Mouse (Mus musculus): ENCODE measurements at regions not wholly inside any gene's neighbourhood (a gene's known extent, or its start where the extent isn't known, plus 50 kb on each side); places are given as distances from the start of the nearest gene placed in this dataset.
A peak's percentile ranks its signal among the peaks of the same experiment; 100 is the strongest.

DNA sequence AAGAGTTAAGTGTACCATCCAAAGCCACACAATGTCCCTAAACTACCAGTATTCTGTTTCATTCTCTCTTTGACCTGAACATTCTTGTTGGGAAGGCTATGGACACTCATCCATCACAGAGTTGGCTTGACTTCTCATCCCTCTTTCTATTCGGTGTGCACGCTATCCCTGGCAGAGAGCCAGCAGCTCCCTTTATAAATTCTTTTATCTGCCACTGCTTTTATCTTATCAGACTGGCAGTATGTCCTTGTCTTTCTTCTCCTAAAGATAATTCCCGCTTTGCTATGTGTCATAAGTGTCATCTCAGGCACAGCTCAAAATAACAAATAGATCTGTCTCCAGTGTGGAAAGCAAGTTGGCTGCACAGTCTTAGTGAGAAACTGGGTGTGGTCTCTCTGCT lies 106.6 kb upstream of the Lipc start:
- WGBS, result 20% methylated on average over 3 of the region's 3 CpGs
- Histone ChIP-seq H3K9me3 (ENCODE audit: low read depth, low read length) (no peaks in the 10 kb centered on the region), H3K4me3 (ENCODE audit: low read depth, low read length) (no peak overlapping the region), H3K9ac (no peak overlapping the region), H3K27ac (ENCODE audit: low read depth) (no peak overlapping the region), H3K4me1 (ENCODE audit: insufficient read depth) (no peaks in the 10 kb centered on the region), H3K27me3 (ENCODE audit: insufficient read depth, low read length) (no peaks in the 10 kb centered on the region), H3K36me3 (ENCODE audit: insufficient read depth) (no peaks in the 10 kb centered on the region), H3K4me2 (no peak overlapping the region)
- DNase-seq (peak; percentile 32), ATAC-seq (ENCODE audit: insufficient read depth) (no peak)
- no peak for TF ChIP-seq CTCF (IDR thresholded peaks at IDR 0.05; ENCODE audit: low read depth)

- H3K9ac ChIP-seq, result no peak overlapping the region
- H3K4me2 ChIP-seq, result no peak overlapping the region
- DNase-seq (no peak), ATAC-seq (ENCODE audit: insufficient read depth) (no peak)
- H3K4me3 ChIP-seq (ENCODE audit: low read depth, low read length), result no peak overlapping the region
- no peaks in the 10 kb centered on the region for H3K36me3 ChIP-seq (ENCODE audit: insufficient read depth)
- no peaks in the 10 kb centered on the region for H3K9me3 ChIP-seq (ENCODE audit: low read depth, low read length)
- no peak overlapping the region for H3K27ac ChIP-seq (ENCODE audit: low read depth)
- H3K27me3 ChIP-seq (ENCODE audit: insufficient read depth, low read length), result no peaks in the 10 kb centered on the region
- no peaks in the 10 kb centered on the region for H3K4me1 ChIP-seq (ENCODE audit: insufficient read depth)
- 67% methylated on average over 3 of the region's 3 CpGs for WGBS
- no peak for TF ChIP-seq CTCF (IDR thresholded peaks at IDR 0.05; ENCODE audit: low read depth)
Measured at GRCm38 (mm10) chr9:71056836-71057235, 104.8 kb upstream of the Lipc start.

DNA sequence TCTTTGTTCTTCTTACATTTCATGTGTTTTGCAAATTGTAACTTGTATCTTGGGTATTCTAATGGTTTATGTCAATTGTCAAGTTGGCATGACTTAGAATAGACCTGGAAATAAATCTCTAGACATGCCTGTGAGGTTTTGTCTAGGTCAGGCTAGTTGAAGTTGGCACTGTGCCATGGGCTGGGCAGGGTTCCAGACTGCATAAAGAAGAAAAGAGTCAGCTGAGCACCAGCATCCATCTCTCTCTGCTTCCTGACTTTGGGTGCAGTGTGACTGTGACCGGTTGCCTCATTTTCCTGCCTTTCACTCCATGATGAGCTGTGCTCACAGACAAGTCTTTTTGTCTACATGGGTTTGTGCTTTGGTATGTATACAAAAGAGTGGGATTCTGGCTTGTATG lies 91.9 kb upstream of the Lipc start:
- WGBS, result 18% methylated on average over 1 of the region's 1 CpGs
- no peaks in the 10 kb centered on the region for H3K27me3 ChIP-seq (ENCODE audit: insufficient read depth, low read length)
- no peak overlapping the region for H3K4me2 ChIP-seq
- no peaks in the 10 kb centered on the region for H3K4me1 ChIP-seq (ENCODE audit: insufficient read depth)
- no peak overlapping the region for H3K9ac ChIP-seq
- ATAC-seq (ENCODE audit: insufficient read depth) (peak; percentile 62), DNase-seq (peak; percentile 86)
- H3K4me3 ChIP-seq (ENCODE audit: low read depth, low read length), result no peak overlapping the region
- no peak for TF ChIP-seq CTCF (IDR thresholded peaks at IDR 0.05; ENCODE audit: low read depth)
- no peaks in the 10 kb centered on the region for H3K36me3 ChIP-seq (ENCODE audit: insufficient read depth)
- no peaks in the 10 kb centered on the region for H3K9me3 ChIP-seq (ENCODE audit: low read depth, low read length)
- H3K27ac ChIP-seq (ENCODE audit: low read depth), result no peak overlapping the region

GRCm38 (mm10) chr9:71035286-71035685 lies 83.3 kb upstream of the Lipc start:
- no peaks in the 10 kb centered on the region for H3K36me3 ChIP-seq (ENCODE audit: insufficient read depth)
- no peak overlapping the region for H3K4me2 ChIP-seq
- H3K9ac ChIP-seq, result no peak overlapping the region
- H3K27ac ChIP-seq (ENCODE audit: low read depth), result no peak overlapping the region
- TF ChIP-seq CTCF (IDR thresholded peaks at IDR 0.05; ENCODE audit: low read depth), result no peak
- no peaks in the 10 kb centered on the region for H3K27me3 ChIP-seq (ENCODE audit: insufficient read depth, low read length)
- no peaks in the 10 kb centered on the region for H3K4me1 ChIP-seq (ENCODE audit: insufficient read depth)
- H3K9me3 ChIP-seq (ENCODE audit: low read depth, low read length), result no peaks in the 10 kb centered on the region
- no peak for DNase-seq
- ATAC-seq (ENCODE audit: insufficient read depth), result no peak
- WGBS, result 67% methylated on average over 6 of the region's 6 CpGs
- no peak overlapping the region for H3K4me3 ChIP-seq (ENCODE audit: low read depth, low read length)

GRCm38 (mm10) chr9:71032156-71032555 lies 80.1 kb upstream of the Lipc start:
- Histone ChIP-seq H3K4me2 (no peak overlapping the region), H3K9ac (no peak overlapping the region), H3K36me3 (ENCODE audit: insufficient read depth) (no peaks in the 10 kb centered on the region), H3K9me3 (ENCODE audit: low read depth, low read length) (no peaks in the 10 kb centered on the region), H3K27me3 (ENCODE audit: insufficient read depth, low read length) (no peaks in the 10 kb centered on the region), H3K27ac (ENCODE audit: low read depth) (no peak overlapping the region), H3K4me1 (ENCODE audit: insufficient read depth) (no peaks in the 10 kb centered on the region), H3K4me3 (ENCODE audit: low read depth, low read length) (no peak overlapping the region)
- ATAC-seq (ENCODE audit: insufficient read depth) (no peak), DNase-seq (peak; percentile 38)
- TF ChIP-seq CTCF (IDR thresholded peaks at IDR 0.05; ENCODE audit: low read depth), result no peak

DNA sequence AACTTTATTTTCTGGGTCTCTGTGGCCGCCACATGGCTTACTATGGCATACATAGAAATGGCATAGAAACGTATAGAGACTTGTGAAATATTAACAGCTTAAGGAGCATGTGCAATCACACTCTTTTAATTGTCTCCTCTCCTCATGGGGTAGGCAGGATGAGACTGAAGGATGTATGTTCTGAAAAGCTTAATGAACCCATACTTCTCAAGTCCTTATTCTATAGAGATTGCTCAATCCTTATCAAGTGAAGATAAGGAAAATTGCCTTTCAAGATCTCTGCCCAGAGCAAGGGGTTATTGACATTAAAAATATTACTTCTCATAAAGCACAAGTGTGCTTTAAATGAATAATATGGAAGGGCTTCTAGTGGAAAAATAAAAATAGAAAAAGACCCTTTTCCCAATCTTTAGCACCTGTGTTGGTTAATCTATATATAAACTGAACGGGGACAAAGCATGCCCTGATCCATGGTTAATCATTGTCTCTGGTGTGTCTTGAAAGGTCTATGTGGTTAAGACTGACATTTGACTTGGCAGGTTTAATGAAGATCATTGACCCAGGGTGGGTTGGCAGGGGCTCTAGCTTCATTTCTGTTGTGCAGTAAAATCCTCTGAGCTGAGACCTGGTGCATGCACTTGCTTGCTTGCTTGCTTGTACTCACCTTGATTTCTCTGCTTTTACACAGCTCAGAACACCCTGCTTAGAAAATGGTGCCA lies 78.3 kb upstream of the Lipc start:
- no peak for TF ChIP-seq CTCF (IDR thresholded peaks at IDR 0.05; ENCODE audit: low read depth)
- no peaks in the 10 kb centered on the region for H3K27me3 ChIP-seq (ENCODE audit: insufficient read depth, low read length)
- H3K9me3 ChIP-seq (ENCODE audit: low read depth, low read length), result no peaks in the 10 kb centered on the region
- H3K36me3 ChIP-seq (ENCODE audit: insufficient read depth), result no peaks in the 10 kb centered on the region
- no peaks in the 10 kb centered on the region for H3K4me1 ChIP-seq (ENCODE audit: insufficient read depth)
- DNase-seq (no peak), ATAC-seq (ENCODE audit: insufficient read depth) (no peak)
- 45% methylated on average over 3 of the region's 3 CpGs for WGBS
- H3K27ac ChIP-seq (ENCODE audit: low read depth), result no peak overlapping the region
- no peak overlapping the region for H3K4me3 ChIP-seq (ENCODE audit: low read depth, low read length)
- H3K9ac ChIP-seq, result no peak overlapping the region
- no peak overlapping the region for H3K4me2 ChIP-seq

- Histone ChIP-seq H3K27me3 (ENCODE audit: insufficient read depth, low read length) (no peaks in the 10 kb centered on the region), H3K27ac (ENCODE audit: low read depth) (no peak overlapping the region), H3K36me3 (ENCODE audit: insufficient read depth) (no peaks in the 10 kb centered on the region), H3K4me2 (no peak overlapping the region), H3K9ac (no peak overlapping the region), H3K4me3 (ENCODE audit: low read depth, low read length) (no peak overlapping the region), H3K9me3 (ENCODE audit: low read depth, low read length) (no peaks in the 10 kb centered on the region), H3K4me1 (ENCODE audit: insufficient read depth) (no peaks in the 10 kb centered on the region)
- TF ChIP-seq CTCF (IDR thresholded peaks at IDR 0.05; ENCODE audit: low read depth), result no peak
- ATAC-seq (ENCODE audit: insufficient read depth) (no peak), DNase-seq (peak; percentile 59)
- WGBS, result 38% methylated on average over 2 of the region's 2 CpGs
Measured at GRCm38 (mm10) chr9:71028102-71028501, 76.1 kb upstream of the Lipc start.
